Mouse (Mus musculus) myocyte (in vitro differentiated cells): ENCODE measurements around the gene Hebp1. TPM values are rescaled to one million over a fixed set of nuclear protein-coding genes. Genes with fewer than 3 reads are reported as not detected.

ENCODE experiments used
- H3K27me3 ChIP-seq: one replicate; pipeline ENCODE4 v1.6.1; 2011; ENCODE audit not compliant: control insufficient read depth, insufficient read depth, insufficient read length
- H3K36me3 ChIP-seq: one replicate; pipeline ENCODE4 v1.6.1; 2011; ENCODE audit not compliant: control insufficient read depth, insufficient read depth
- H3K4me2 ChIP-seq: one replicate; pipeline ENCODE4 v1.6.1; 2011; ENCODE audit warnings: low read depth, control low read depth
- H3K4me3 ChIP-seq: one replicate; pipeline ENCODE4 v1.5.1; 2011; ENCODE audit warnings: mild to moderate bottlenecking, control low read depth, moderate library complexity
- H3K79me2 ChIP-seq: one replicate; pipeline ENCODE4 v1.6.1; 2011; ENCODE audit not compliant: control insufficient read depth, insufficient read depth
- H3ac ChIP-seq: one replicate; pipeline ENCODE4 v1.6.1; 2011; ENCODE audit not compliant: control insufficient read depth, insufficient read length
- E2F4 ChIP-seq: IDR thresholded peaks from one replicate; pipeline ENCODE4 v1.6.1; 2011; ENCODE audit warnings: mild to moderate bottlenecking, control low read depth, moderate library complexity; ENCODE audit not compliant: insufficient read depth
- MAX ChIP-seq: IDR thresholded peaks from one replicate; pipeline ENCODE4 v1.6.1; 2011; ENCODE audit warnings: low read depth, mild to moderate bottlenecking, control low read depth
- MYOD1 ChIP-seq, 3 experiments: IDR thresholded peaks; one replicate each; pipeline ENCODE4 v1.6.1; 2011; ENCODE audit warnings: control low read depth in 2 of 3, low read depth in 2 of 3, mild to moderate bottlenecking in 2 of 3, moderate library complexity in 1 of 3; ENCODE audit not compliant: insufficient read length in 2 of 3, control insufficient read depth in 1 of 3
- MYOG ChIP-seq, 3 experiments: IDR thresholded peaks; one replicate each; pipeline ENCODE4 v1.6.1; 2011; ENCODE audit warnings: control low read depth in 2 of 3, low read depth in 2 of 3, mild to moderate bottlenecking in 2 of 3; ENCODE audit not compliant: insufficient read length in 2 of 3, control insufficient read depth in 1 of 3, insufficient read depth in 1 of 3
- POLR2A ChIP-seq: IDR thresholded peaks from one replicate; pipeline ENCODE4 v1.6.1; 2011; ENCODE audit warnings: low read depth, mild to moderate bottlenecking, control low read depth, moderate library complexity; ENCODE audit not compliant: insufficient read length
- POLR2AphosphoS2 ChIP-seq: IDR thresholded peaks from one replicate; pipeline ENCODE4 v1.6.1; 2011; ENCODE audit warnings: low read depth, control low read depth; ENCODE audit not compliant: insufficient read length
- REST ChIP-seq: IDR thresholded peaks from one replicate; pipeline ENCODE4 v1.6.1; 2011; ENCODE audit warnings: mild to moderate bottlenecking, control low read depth, moderate library complexity; ENCODE audit not compliant: insufficient read depth, insufficient read length
- SRF ChIP-seq: IDR thresholded peaks from one replicate; pipeline ENCODE4 v1.6.1; 2011; ENCODE audit warnings: low read depth; ENCODE audit not compliant: control insufficient read depth, insufficient read length
- TCF12 ChIP-seq: IDR thresholded peaks from one replicate; pipeline ENCODE4 v1.6.1; 2011; ENCODE audit warnings: mild to moderate bottlenecking, control low read depth; ENCODE audit not compliant: poor library complexity, insufficient read depth, severe bottlenecking
- USF1 ChIP-seq: IDR thresholded peaks from one replicate; pipeline ENCODE4 v1.6.1; 2011; ENCODE audit warnings: low read depth, mild to moderate bottlenecking, control low read depth, moderate library complexity
- polyA plus RNA-seq: library from polyadenylated mRNA; unstranded; fragments of >200 nt; fragmentation: generic; extraction: Trizol; gene quantifications from one replicate; pipeline ENCODE4 v1.2.1, GENCODE M21; 2012; ENCODE audit warnings: missing spikeins

The Hebp1 gene
- polyA plus RNA-seq, 1 experiment = 30.5 TPM

DNA sequence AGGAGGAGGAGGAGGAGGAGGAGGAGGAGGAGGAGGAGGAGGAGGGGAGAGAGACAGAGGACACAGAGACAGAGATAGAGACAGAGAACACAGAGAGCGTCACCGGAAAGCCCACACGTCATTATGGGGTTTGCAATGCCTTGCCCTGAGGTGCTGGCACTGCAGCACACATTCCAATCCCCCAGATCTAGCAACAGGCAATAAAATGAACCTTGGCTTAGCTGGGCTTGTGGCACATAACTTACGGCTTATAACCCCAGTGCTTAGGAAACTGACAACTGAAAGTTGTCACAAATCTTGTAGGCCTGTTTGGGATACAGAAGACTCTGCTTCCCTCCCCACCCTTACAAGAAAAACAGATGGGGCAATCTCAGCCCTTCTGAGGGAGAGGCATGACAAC is 107.2 kb downstream of the Hebp1 start:
- no peak overlapping the region for H3K4me2 ChIP-seq
- H3K27me3 ChIP-seq = no peaks in the 10 kb centered on the region
- no peaks in the 10 kb centered on the region for H3K36me3 ChIP-seq
- TF ChIP-seq MAX = no peak
- no peak for TF ChIP-seq POLR2A
- no peak for TF ChIP-seq MYOD1 (IDR thresholded peaks at IDR 0.05; ENCODE audit: control insufficient read depth in 1 of 3, insufficient read length in 2 of 3, low read depth in 2 of 3)
- no peak for TF ChIP-seq REST
- TF ChIP-seq MYOG (IDR thresholded peaks at IDR 0.05; ENCODE audit: control insufficient read depth in 1 of 3, insufficient read depth in 1 of 3, insufficient read length in 2 of 3, low read depth in 2 of 3) = no peak
- TF ChIP-seq USF1 = no peak
- TF ChIP-seq TCF12 = no peak
- H3K79me2 ChIP-seq = no peaks in the 10 kb centered on the region
- no peak overlapping the region for H3ac ChIP-seq
- H3K4me3 ChIP-seq = no peak overlapping the region

DNA sequence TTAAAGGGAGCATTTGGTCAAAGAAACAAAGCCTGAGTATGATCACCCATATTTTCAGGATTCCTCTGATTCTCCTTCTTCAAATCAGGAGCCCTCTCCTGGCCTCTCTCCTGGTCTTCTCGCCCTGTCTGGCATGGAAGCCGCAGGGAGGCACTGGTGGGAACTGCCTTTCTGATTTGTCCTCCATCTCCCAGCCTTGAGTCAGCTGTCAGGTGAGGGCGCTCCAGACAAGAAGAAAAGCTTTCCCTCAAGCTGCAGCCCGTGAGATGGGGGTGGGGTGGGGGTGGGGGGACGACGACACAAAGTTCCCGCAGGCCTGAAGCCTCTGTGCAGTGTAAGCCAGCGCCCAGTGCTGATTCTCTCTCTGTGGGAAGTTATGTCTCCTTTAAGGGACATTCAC is 108.0 kb downstream of the Hebp1 start:
- Histone ChIP-seq H3K4me2 (no peak overlapping the region), H3ac (no peak overlapping the region), H3K36me3 (no peaks in the 10 kb centered on the region), H3K4me3 (no peak overlapping the region), H3K27me3 (no peaks in the 10 kb centered on the region), H3K79me2 (no peaks in the 10 kb centered on the region)
- TF ChIP-seq TCF12 (no peak), E2F4 (no peak), SRF (no peak)

DNA sequence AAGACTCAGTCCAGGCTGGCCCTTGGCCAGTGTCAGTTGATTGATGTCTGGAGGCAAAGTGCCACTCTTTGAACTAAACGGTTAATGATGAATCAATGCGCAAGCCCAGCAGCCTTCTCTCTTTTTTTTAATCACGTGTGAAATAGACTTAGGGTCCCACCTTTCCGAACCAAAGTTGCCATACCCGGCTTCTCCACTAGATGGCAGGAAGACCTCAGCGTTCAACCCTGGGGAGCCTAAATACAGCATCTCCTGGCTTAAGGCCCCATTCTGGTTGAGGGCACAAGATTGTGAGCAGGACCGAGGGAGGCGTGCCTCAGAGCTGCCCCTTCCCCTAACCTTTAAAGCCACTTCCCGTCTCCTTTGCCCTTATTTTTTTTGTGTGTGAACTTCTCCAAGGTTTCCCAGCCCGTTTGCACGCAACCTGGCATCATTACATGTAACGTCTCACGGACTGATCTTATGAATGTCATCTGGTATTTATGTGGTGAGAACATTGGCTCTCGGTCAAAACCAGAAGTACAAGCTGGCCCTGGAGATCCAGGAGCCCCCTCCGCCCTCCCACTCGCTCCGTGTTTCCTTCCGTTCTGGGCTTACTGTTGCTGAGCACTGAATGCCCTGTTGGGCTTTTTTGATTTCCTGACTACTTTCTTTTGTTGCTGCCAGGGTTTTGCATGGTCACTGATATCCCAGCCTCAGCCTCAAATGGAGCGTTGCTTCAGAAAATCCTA is 109.9 kb downstream of the Hebp1 start:
- TF ChIP-seq TCF12 (no peak), MAX (no peak), POLR2AphosphoS2 (no peak), POLR2A (no peak), REST (no peak), SRF (no peak)
- Histone ChIP-seq H3K4me3 (no peak overlapping the region), H3K79me2 (no peaks in the 10 kb centered on the region), H3K36me3 (no peaks in the 10 kb centered on the region), H3ac (no peak overlapping the region), H3K4me2 (peak overlapping the region; percentile 69), H3K27me3 (no peaks in the 10 kb centered on the region)

Other genes with a start within 250 kb of the Hebp1 start
- gene Apold1, start 216.3 kb downstream of the Hebp1 start, polyA plus RNA-seq = 0.12 TPM
- 53.6 TPM for gene Ddx47, start 186.4 kb downstream of the Hebp1 start, polyA plus RNA-seq
- gene Gprc5a, start 132.4 kb downstream of the Hebp1 start, polyA plus RNA-seq = 10.8 TPM
- gene Gprc5d, start 79.7 kb downstream of the Hebp1 start, polyA plus RNA-seq = 0.89 TPM
- gene Fam234b, start within 50 bp of the Hebp1 start, polyA plus RNA-seq = 6.3 TPM
- gene Gsg1, start 56.3 kb upstream of the Hebp1 start, polyA plus RNA-seq = 0.04 TPM
- gene Pbp2, start 112.4 kb upstream of the Hebp1 start, polyA plus RNA-seq = 0.16 TPM
- 112 TPM for gene Emp1, start 164.5 kb upstream of the Hebp1 start, polyA plus RNA-seq